Mouse (Mus musculus) gonadal fat pad, adult 2 months (tissue): ENCODE data around the gene Zdhhc16. TPM values are rescaled to one million over a fixed set of nuclear protein-coding genes. Genes with fewer than 3 reads are reported as not detected.
"Not testable (repeated sequence)": the region's sequence is repeated elsewhere in the genome, so short reads cannot be mapped to it uniquely, and the experiment has no call there.

Experiments
- DNase-seq: peaks from one replicate; pipeline ENCODE4 v3.0.0-alpha.2; 2012; ENCODE audit warnings: low read depth
- polyA plus RNA-seq: library from polyadenylated mRNA; depleted of rRNA; stranded (reverse); fragments of >200 nt; gene quantifications from 2 replicates; pipeline ENCODE4 v1.2.3, GENCODE M21; 2012

The Zdhhc16 gene
- polyA plus RNA-seq, 1 experiment: 85.0 TPM

DNA sequence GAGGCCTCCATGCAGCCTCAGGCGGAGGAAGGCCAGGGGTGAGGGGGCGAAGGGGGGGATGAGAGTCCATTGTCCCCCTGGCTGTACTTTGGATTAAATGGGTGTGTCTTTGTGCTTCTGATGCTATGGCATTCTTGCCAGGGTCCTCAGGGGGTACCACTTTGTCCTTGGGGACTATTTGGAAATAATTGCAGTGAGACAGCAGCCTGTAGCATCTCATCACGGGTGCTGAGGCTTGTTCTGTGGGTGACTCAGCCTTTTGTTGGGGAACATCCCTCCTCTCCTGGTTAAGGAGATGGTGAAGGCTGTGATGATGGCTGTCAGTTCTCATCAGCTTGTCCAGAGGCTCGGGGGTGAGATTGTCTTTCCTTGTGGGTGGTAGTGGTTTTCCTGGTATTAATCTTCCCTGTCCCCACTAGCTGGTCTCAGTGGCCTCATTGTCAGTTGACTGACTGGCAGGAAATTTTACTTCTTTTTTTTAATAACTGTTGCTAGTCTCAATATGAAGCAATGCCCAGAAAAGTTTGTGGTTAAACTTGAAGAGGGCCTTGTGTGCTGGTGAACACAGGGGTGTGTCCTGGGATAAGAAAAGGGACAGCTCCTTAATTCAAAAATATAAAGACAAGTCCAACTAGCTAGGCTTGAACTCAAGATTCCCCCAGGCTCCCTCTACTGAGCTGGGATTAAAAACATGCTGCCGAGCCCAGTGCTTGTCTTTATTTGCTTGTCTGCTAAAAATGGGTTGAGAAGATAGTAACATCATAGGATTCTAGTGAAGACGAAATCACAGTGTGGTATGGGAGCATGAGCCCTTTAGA, 19.3 kb upstream of the Zdhhc16 start:
- DNase-seq: no peak

- not testable (repeated sequence) for DNase-seq
Observed at GRCm38 (mm10) chr19:41914592-41914882, 18.7 kb upstream of the Zdhhc16 start.

DNA sequence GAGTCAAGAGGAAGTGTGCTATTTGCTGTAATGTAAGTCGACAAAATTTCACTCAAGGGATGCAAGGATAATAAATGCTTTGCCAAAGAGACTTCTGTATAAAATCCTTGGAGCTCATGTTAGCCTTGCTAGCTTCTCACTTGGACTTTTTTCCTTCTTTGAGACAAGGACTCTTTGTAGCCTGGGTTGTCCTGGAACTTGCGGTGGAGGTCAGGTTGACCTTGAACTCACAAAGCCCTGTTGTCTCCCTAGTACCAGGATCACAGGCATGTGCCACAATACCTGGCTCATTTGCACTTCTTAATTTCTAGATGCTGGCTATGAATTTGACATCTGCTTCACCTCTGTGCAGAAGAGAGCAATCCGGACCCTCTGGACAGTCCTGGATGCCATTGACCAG, 18.0 kb upstream of the Zdhhc16 start:
- no peak for DNase-seq

- DNase-seq: no peak
Observed at GRCm38 (mm10) chr19:41916853-41917252, 16.4 kb upstream of the Zdhhc16 start.

DNA sequence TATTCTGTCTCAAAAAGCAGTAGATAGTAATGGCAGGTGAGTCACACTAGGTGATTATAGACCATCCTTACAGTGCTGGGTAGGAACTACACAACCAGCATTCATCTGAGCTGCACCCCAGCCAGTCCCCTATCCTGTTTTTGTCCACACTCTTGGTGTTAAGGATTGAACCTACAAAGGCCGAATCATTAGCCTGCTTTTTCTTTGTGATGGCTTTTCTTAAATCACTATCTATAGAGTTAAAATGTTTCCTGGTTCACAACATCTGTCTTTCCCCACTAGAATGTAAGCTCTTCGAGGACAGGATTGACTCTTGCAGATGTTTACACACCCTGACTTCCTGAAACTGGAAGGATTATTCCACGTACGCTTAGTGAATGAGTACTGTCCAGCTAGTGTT, 13.8 kb upstream of the Zdhhc16 start:
- no peak for DNase-seq

GRCm38 (mm10) chr19:41920412-41921067, 12.7 kb upstream of the Zdhhc16 start:
- DNase-seq: no peak

- DNase-seq: no peak
Observed at GRCm38 (mm10) chr19:41932686-41933085, 594 bp upstream of the Zdhhc16 start.

DNA sequence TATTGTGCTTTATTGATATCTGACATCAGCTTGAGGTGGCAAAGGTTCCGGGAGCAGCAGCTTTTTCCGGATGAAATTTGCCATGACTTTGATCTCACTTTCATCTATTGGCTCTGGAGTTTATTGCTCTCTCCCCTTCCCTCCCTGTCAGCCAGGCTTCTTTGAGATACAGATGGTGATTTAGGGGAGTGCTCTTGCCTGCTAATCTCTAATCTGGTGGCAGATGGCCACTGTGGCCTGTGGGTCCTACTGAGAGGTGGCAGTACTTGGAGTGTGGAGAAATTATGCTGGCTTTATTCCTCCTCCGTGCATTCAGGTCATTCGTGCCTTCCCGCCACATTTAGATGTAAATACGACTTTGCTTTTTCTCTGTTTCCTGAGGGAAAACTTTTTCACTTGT, 844 bp downstream of the Zdhhc16 start:
- DNase-seq: no peak

DNA sequence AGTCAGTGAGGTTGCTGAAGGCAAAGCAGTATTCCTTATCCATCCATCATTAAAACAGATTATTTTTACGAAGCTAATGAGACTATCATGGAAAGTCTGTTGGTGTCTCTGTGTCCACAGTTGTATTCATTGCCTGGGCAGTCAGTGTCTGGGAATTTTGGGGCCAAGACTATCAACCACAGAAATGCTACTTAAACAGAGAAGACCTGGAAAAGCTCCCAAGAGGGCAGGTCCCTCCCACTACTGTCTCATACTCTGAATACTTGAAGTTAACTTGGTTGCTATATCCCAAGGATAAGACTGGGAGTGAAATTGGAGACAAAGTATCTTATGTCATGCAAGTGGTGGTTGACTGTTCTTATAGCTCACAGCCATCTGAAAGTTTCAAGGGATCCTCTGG, 2.6 kb downstream of the Zdhhc16 start:
- no peak for DNase-seq

DNA sequence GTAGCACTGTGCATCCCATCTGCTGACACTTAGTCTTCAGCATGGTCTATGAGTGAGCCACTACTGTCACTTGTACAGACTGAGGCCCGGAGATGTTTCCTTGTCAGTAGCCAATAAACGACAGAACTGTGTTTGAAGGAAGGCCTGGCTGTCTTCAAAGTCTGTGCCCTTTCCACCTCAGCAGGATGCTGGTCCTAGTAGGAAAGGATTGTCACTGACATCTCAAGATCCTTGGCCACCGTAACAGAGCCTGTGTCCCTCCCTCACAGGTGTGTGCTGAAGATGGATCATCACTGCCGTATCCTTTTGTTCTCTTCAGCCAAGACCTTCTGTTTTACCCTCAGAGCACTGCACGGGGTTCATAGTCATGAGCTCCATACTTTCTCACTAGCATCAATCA, 5.3 kb downstream of the Zdhhc16 start:
- no peak for DNase-seq

- no peak for DNase-seq
Observed at GRCm38 (mm10) chr19:41943841-41944240, 10.6 kb downstream of the Zdhhc16 start.

- DNase-seq: no peak
Observed at GRCm38 (mm10) chr19:41952287-41952686, 19.0 kb downstream of the Zdhhc16 start.

- DNase-seq: no peak
Observed at GRCm38 (mm10) chr19:41953574-41953973, 20.3 kb downstream of the Zdhhc16 start.

GRCm38 (mm10) chr19:41969618-41970017, 36.3 kb downstream of the Zdhhc16 start:
- no peak for DNase-seq

DNA sequence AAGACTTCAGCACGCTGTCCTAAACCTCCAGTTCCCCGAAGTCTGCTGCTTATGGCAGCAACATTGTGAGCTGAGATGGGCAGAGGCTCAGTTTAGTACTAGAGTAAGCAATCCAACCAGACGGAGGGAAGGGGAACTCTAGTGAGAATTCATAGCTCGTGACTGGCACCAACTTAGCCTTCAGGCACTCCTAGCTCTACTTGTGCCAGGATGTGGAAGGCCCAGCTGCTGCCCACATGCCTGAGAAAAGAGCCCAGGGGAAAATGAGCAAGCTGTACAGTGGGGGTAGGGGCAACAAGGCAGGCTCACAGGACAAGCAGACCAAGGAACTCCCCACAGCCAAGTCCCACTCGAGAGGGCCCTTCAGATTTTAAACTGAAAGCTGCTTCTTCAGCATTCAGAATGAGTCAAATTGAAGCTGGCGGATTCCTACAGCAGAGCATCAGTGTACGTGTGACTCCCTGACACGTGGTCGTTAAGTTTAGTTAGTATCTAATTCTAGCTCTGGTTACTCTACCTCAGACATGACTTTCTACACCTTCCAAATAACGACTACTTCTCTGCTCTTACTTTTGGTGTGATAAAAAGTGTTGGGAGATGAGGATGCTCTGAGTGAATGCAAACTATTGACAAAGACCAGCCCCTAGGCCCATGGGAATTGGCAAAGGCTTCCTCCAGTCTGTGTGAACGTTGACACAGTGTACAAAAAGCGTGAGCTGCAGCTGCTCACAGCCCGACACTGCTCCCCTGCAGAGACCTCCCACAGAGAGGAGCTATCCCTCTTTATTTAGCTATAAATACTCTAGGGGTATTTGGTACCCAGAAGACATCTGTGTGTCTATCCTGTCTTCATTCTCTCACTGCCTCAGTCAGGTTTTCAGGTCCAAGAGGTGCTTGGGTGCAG, 40.9 kb downstream of the Zdhhc16 start:
- no peak for DNase-seq

DNA sequence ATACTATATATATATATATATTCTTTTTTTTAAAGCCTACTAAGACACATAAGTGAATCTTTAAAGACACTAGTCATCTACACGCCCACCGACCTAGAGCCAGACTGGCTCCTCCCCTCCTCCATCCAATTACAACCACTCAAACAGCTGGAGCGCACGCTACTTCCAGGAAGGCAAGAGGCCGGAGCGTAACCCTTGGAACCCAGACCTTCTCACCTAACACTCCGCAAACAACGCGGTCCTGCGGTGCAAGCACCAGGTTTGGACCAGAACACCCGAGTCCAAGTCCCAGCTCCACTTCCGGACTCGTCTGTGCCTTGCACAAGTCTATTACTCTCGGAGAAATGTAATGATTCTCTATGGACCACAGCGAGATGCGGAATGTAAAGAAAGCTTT, 47.1 kb downstream of the Zdhhc16 start:
- no peak for DNase-seq

DNA sequence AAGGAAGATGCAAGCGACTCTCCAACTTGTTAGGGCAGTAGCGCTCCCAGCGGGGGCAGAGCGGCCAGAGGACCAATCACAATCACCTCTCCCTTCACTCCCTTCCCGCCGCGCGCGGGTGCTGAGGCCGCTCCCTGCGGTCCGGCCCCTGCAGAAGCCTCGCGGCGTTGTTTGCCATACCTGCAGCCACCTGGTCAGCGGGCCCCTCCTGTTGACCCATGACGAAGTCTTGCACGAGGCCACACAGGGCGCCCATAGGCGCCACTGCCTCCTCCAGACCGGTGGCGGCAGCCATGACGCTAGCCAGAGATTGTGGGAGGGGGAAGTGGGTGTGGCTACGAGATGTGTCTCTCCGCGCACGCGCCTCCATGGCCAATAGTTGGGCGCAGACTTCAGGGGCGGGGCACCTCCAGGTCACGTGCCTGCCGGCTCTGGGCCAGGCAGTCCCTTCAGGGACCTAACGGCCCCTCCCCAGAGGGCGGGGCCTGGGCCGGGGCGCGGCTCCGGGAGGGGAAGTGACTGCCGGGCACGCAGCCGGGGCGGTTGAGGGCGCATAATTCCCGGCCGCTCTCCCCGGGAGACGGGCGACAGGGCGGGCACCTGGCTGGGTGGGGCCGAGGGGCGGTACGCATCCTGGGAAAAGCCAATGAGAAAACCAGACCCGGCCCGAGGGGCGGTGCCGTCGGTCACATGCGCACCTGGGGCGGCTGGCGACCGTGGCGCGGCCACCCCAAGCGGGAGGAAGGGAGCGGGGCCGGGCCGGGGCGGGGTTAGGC, 47.7 kb downstream of the Zdhhc16 start, which contains the start of gene Mms19:
TSS of gene Mms19 (minus strand) at position 339 of the 776 bp plus-strand sequence.
- DNase-seq: no peak

DNA sequence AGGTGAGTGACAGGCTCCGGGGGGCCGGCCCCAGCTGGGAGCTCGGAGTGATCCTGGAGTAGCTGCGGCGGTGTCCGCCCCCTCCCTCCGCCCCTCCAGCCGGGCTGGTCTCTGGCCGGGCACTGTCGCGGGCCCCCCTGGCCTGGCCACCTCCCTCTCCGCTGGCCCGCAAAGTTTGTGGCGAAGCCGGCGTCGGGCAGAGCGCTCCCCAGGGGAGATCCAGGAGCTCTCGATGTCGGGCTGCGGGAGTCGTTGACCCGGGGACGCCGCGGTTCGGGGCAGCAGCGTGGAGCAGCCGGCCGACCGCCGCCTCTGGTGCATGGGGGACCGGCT, 48.3 kb downstream of the Zdhhc16 start, which contains the start of gene Ubtd1:
TSS of gene Ubtd1 (plus strand) at position 169 of the 333 bp plus-strand sequence.
- DNase-seq: no peak

GRCm38 (mm10) chr19:41981931-41982790, 48.9 kb downstream of the Zdhhc16 start:
- DNase-seq: no peak

GRCm38 (mm10) chr19:41982791-41983150, 49.5 kb downstream of the Zdhhc16 start:
- no peak for DNase-seq

DNA sequence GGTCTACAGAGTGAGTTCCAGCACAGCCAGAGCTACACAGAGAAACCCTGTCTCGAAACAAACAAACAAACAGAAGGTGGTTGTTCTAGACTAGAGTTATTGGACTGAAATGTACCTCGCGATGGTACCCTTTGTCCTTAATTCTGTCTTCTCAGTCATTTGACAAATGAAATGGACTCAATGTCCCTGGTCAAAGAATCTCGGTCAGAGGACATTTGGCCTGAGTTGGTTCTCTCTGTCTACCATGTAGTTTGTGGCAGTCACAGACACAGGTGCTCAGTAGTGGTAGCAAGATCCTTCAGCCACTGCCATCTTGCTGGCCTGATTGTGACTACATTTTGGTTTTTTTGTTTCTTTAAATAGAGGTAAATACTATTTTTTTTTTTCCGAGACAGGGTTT, 52.7 kb downstream of the Zdhhc16 start:
- no peak for DNase-seq
